Mouse (Mus musculus) thymus, postnatal 10 days (tissue): ENCODE measurements around the gene Sema6b.

Experiments
- DNase-seq, 2 experiments: peaks; one replicate each; pipeline ENCODE4 v3.0.0; 2021; ENCODE audit warnings: low spot score in 2 of 2

The Sema6b gene

DNA sequence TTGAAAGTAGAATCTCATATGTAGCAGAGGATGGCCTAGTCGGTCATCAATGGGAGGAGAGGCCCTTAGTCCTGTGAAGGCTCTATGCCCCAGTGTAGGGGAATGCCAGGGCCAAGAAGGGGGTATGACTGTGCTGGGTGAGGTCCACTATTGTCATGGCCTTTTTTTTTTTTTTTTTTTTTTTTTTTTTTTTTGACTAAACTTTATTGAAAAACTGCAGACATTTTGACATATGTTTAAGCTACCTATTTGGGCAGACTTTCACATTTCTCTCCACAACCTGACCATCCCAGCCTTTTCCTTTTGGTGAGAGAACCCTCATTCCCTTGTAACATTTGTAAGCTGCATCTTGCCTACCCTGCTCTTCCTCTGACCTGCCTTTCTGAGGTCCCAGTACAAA, 47.8 kb downstream of the Sema6b start:
- DNase-seq = no peak

DNA sequence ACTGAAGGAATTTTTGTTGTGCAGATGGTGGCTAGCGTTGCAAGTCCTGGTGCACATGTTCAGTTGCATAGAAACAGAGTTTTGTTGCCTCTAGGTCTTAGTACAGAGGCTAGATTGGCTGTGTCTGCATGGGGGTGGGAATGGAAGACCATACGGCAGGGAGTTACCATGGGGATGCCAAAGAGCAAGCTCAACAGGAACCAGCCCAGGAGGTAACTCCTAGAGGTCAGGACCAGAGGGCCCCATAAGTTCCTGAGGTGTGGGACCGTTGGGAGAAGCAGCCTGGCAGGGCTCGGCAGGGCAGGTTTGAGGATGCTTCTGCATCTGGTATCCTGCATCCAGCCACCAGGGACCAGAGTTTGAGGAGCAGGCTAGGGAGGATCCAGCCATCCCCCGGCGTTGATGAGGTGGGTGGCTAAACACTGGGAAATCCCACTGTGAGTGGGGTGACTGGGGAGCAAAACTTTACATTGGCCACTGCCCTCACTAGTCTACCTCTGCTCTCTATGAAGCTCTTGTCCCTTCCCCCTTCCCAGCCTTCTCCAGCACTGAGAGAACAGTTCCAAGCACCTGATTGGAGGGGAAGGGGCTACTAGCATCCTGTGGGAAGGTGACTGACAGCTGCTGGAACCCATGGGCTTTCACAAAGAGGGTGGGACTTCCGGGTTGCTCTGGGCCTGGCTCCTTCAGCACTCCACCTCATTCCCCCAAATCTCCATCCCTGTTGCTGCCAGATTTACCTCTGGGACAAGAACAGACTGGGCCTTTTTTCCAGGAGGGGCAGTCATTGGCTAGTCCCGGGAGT, 59.2 kb downstream of the Sema6b start:
- no peak for DNase-seq

DNA sequence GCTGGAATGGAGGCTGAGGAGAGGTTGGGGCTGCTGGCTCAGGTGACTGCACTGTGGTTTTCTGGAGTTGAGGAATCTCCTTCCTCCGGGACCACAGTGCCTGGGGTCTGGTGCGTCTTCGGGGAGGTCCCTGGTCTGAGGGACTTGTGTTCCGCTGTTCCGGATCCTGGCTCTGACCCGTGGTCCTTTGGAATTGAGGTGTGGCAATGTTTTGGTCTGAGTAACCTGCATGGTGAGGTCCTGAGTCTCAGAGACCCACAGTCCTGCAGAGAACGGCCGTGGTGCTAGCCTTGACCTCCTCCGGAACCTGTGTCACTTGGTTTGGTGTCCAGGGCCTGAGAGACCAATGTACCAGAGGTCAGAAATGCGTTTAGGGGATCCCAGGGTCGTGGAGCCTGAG, 60.2 kb downstream of the Sema6b start:
- peak; percentile 14 to 27 for DNase-seq

- DNase-seq = peak; percentile 99 to 100
Measured at GRCm38 (mm10) chr17:56078880-56079795, 61.0 kb downstream of the Sema6b start, which contains the start of gene Hdgfl2. Hdgfl2 (plus strand) TSS chr17:56079634.

GRCm38 (mm10) chr17:56078361-56078760, 61.8 kb downstream of the Sema6b start:
- DNase-seq = peak in 1 of 2 experiments; percentile 23

- no peak for DNase-seq
Measured at GRCm38 (mm10) chr17:56077523-56077922, 62.6 kb downstream of the Sema6b start.

GRCm38 (mm10) chr17:56074827-56075208, 65.3 kb downstream of the Sema6b start, which contains the start of gene Ubxn6:
Ubxn6 (minus strand) TSS chr17:56075028.
- peak; percentile 96 to 97 for DNase-seq

DNA sequence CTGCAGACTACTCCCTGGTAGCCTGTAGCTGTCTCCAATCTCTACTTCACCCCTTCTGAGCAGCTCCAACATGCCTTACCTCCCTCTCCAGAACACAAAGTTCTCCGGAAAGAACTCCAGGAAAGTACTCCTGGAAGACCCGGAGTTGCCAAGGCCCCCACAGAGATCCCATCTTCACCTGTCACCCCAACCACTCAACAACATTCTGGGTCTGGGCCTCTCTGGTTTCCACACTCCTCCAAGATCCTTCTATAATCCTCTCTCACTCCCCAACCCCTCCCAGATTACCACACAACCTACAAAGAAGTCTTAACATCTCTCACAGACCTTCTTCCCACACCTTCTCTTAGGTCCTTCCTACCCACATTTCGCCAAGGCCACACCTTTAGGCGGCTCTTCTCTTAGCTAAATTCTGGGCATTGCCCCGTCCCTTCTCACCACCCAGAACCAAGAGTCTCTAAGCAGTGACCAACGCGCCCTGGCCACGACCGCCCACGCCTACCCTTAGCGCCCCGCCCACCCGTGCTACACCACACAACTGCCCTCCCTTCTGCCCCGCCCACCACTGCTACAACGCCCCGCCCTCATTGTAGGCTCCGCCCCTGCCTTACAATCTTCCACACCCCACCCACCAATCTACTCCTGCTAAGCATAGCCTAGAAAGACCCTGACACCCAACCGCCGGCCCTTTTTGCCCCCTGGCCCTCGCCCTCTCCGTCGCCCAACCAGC, 65.9 kb downstream of the Sema6b start:
- peak; percentile 6 to 77 for DNase-seq
